Mouse (Mus musculus) ovary, postnatal 10 days (tissue): ENCODE results near the gene F12.

Experiments used
- DNase-seq: peaks from one replicate; pipeline ENCODE4 v3.0.0; 2022; ENCODE audit warnings: low spot score

F12 gene

GRCm38 (mm10) chr13:55371007-55371681 lies 55.4 kb downstream of the F12 start:
- DNase-seq: no peak

- DNase-seq: no peak
These were observed 56.4 kb downstream of the F12 start for GRCm38 (mm10) chr13:55370234-55370633.

GRCm38 (mm10) chr13:55369531-55370114 lies 57.0 kb downstream of the F12 start, which contains the start of gene Rgs14:
Rgs14 (plus strand) TSS chr13:55369732.
- DNase-seq: no peak

DNA sequence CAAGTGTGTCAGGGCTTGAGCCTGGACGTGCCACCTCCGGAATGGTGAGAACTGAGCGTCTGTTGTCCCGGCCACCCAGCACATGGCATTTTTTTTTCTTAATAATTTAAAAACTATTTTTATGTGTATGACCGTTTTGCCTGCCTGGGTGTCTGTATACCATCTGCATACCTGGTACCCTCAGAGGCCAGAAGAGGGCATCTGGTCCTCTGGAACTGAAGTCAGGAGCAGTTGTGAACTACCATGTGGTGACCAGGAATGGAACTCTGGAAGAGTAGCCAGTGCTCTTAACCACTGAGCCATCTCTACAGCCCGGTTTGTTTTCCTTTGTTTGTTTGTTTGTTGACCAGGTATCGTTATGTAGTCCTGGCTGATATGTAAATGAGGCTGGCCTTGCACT lies 58.2 kb downstream of the F12 start:
- no peak for DNase-seq
